Mouse (Mus musculus): ENCODE results near the gene Dennd1c. TPM values are rescaled to one million over a fixed set of nuclear protein-coding genes. Genes with fewer than 3 reads are reported as not detected.

The Dennd1c gene
- polyA plus RNA-seq, 1 experiment from 2014 or later: 6.7 TPM

DNA sequence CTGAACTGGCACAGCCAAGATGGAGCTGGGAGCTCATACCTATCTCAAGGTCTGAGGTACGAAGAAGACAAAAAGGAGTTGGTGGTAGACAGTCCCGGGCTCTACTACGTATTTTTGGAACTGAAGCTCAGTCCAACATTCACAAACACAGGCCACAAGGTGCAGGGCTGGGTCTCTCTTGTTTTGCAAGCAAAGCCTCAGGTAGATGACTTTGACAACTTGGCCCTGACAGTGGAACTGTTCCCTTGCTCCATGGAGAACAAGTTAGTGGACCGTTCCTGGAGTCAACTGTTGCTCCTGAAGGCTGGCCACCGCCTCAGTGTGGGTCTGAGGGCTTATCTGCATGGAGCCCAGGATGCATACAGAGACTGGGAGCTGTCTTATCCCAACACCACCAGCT lies 28.8 kb upstream of the Dennd1c start:
- Histone ChIP-seq H3K9me3 (no peaks in the 10 kb centered on the region), H3K27me3 (replicated peaks) (no peaks in the 10 kb centered on the region), H3K4me1 (replicated peaks) (peaks cover 8% of the 10 kb centered on the region), H3K27ac (no peak overlapping the region), H3K9ac (no peak overlapping the region), H3K36me3 (no peaks in the 10 kb centered on the region), H3K4me2 (replicated peaks) (no peak overlapping the region; the same call in 1 of the 2 replicates), H3K4me3 (replicated peaks) (no peak overlapping the region)
- ATAC-seq: no peak
- WGBS: 89% methylated on average over 5 of the region's 5 CpGs

GRCm38 (mm10) chr17:57106035-57106368 lies 27.7 kb upstream of the Dennd1c start:
- peak overlapping the region; percentile 70; the same call in 1 of the 2 replicates for H3K9ac ChIP-seq
- no peak overlapping the region for H3K27ac ChIP-seq
- peaks cover 8% of the 10 kb centered on the region for H3K4me1 ChIP-seq (replicated peaks)
- WGBS: 10% methylated on average over 9 of the region's 9 CpGs
- H3K27me3 ChIP-seq (replicated peaks): no peaks in the 10 kb centered on the region
- no peak for ATAC-seq
- peak overlapping the region; percentile 67 for H3K4me3 ChIP-seq (replicated peaks)
- peak overlapping the region; percentile 93 for H3K4me2 ChIP-seq (replicated peaks)
- H3K9me3 ChIP-seq: no peaks in the 10 kb centered on the region
- H3K36me3 ChIP-seq: no peaks in the 10 kb centered on the region; the same call in 1 of the 2 replicates

DNA sequence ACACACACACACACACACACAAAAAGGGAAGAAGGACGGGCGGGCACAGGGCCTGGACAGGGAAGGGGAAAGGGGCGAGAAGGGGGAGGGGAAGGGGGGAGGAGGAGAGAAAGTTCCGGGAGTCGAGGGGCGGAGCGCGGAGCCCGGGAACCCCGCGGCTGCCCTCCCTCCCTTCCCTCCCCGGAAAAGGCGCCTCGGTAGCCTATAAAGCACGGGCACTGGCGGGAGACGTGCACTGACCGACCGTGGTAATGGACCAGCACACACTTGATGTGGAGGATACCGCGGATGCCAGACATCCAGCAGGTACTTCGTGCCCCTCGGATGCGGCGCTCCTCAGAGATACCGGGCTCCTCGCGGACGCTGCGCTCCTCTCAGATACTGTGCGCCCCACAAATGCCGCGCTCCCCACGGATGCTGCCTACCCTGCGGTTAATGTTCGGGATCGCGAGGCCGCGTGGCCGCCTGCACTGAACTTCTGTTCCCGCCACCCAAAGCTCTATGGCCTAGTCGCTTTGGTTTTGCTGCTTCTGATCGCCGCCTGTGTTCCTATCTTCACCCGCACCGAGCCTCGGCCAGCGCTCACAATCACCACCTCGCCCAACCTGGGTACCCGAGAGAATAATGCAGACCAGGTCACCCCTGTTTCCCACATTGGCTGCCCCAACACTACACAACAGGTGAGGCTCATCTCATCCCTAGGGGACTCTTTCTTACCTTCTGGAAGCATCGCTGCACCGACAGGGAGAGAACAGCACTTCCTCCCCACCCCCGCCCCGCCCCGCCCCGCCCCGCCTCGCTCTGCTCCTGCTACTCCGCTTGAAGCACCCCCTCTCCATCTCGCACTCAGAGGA lies 27.1 kb upstream of the Dennd1c start, which contains the start of gene Tnfsf9:
Gene Tnfsf9 (plus strand): TSS at position 145 of the 854 bp plus-strand sequence.
- peak; percentile 90 for ATAC-seq
- H3K36me3 ChIP-seq: no peaks in the 10 kb centered on the region; the same call in 1 of the 2 replicates
- peak within 1 kb of the TSS; percentile 93 for H3K4me2 ChIP-seq (replicated peaks)
- H3K27ac ChIP-seq: peak within 1 kb of the TSS; percentile 77
- no peaks in the 10 kb centered on the region for H3K27me3 ChIP-seq (replicated peaks)
- WGBS: under 1% methylated on average over 54 of the region's 61 CpGs
- peak within 1 kb of the TSS; percentile 67 for H3K4me3 ChIP-seq (replicated peaks)
- no peaks in the 10 kb centered on the region for H3K9me3 ChIP-seq
- H3K9ac ChIP-seq: peak within 1 kb of the TSS; percentile 70
- H3K4me1 ChIP-seq (replicated peaks): peaks cover 8% of the 10 kb centered on the region

- peak overlapping the region; percentile 67 for H3K4me3 ChIP-seq (replicated peaks)
- peak overlapping the region; percentile 93 for H3K4me2 ChIP-seq (replicated peaks)
- H3K9me3 ChIP-seq: no peaks in the 10 kb centered on the region
- H3K4me1 ChIP-seq (replicated peaks): peaks cover 8% of the 10 kb centered on the region
- H3K27ac ChIP-seq: no peak overlapping the region
- ATAC-seq: peak; percentile 14; the same call in 1 of the 2 replicates
- no peaks in the 10 kb centered on the region for H3K27me3 ChIP-seq (replicated peaks)
- 41% methylated on average over 4 of the region's 4 CpGs for WGBS
- no peak overlapping the region for H3K9ac ChIP-seq
- no peaks in the 10 kb centered on the region; the same call in 1 of the 2 replicates for H3K36me3 ChIP-seq
Measured at GRCm38 (mm10) chr17:57104496-57104895, 26.2 kb upstream of the Dennd1c start.

GRCm38 (mm10) chr17:57102276-57102675 lies 24.0 kb upstream of the Dennd1c start:
- Histone ChIP-seq H3K4me3 (replicated peaks) (no peak overlapping the region), H3K9ac (no peak overlapping the region), H3K27ac (no peak overlapping the region), H3K27me3 (replicated peaks) (no peaks in the 10 kb centered on the region), H3K4me1 (replicated peaks) (peaks cover 8% of the 10 kb centered on the region), H3K4me2 (replicated peaks) (no peak overlapping the region), H3K36me3 (no peaks in the 10 kb centered on the region; the same call in 1 of the 2 replicates), H3K9me3 (no peaks in the 10 kb centered on the region)
- 76% methylated on average over 2 of the region's 2 CpGs for WGBS
- ATAC-seq: no peak

GRCm38 (mm10) chr17:57099629-57100325 lies 21.5 kb upstream of the Dennd1c start:
- H3K9me3 ChIP-seq: no peaks in the 10 kb centered on the region

DNA sequence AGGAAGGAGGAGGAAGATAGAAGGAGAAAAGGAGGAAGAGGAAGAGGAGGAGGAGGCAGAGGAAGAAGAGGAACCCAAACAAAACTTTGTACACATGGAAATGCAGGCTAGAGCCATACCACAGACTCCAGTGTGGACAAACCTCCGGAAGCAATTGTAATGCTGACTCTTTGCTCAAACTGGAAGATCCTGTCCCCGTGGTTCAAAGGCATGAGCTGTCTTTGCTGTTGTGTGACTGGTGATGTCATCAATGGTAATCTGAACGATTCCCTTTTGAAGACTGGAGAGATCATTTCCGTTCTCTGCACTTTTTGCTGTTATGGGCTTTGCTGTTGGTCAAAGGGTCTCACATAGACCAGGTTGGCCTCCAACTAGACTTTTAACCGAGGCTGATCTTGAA lies 20.0 kb upstream of the Dennd1c start:
- Histone ChIP-seq H3K4me3 (replicated peaks) (no peak overlapping the region), H3K27me3 (replicated peaks) (no peaks in the 10 kb centered on the region), H3K9ac (no peak overlapping the region), H3K36me3 (no peaks in the 10 kb centered on the region; the same call in 1 of the 2 replicates), H3K4me1 (replicated peaks) (0 out of 2 replicates have a peak, but pooled peaks cover 2% of the 10 kb centered on the region), H3K9me3 (no peaks in the 10 kb centered on the region), H3K4me2 (replicated peaks) (no peak overlapping the region), H3K27ac (no peak overlapping the region)
- 80% methylated on average over 5 of the region's 5 CpGs for WGBS
- no peak for ATAC-seq

More at GRCm38 (mm10) chr17:57099629-57100325, 21.5 kb upstream of the Dennd1c start:
- 20% methylated on average over 10 of the region's 10 CpGs for whole genome bisulfite sequencing
- Histone ChIP-seq H3K4me1 (replicated peaks) (peaks cover 6% of the 10 kb centered on the region), H3K4me3 (replicated peaks) (no peak overlapping the region), H3K36me3 (no peaks in the 10 kb centered on the region; the same call in 1 of the 2 replicates), H3K27me3 (replicated peaks) (no peaks in the 10 kb centered on the region), H3K4me2 (replicated peaks) (no peak overlapping the region), H3K9ac (no peak overlapping the region), H3K27ac (no peak overlapping the region)
- no peak for ATAC-seq

GRCm38 (mm10) chr17:57096623-57096920 lies 18.3 kb upstream of the Dennd1c start:
- peak overlapping the region; percentile 52 for H3K4me2 ChIP-seq (replicated peaks)
- no peaks in the 10 kb centered on the region for H3K27me3 ChIP-seq (replicated peaks)
- no peak overlapping the region for H3K9ac ChIP-seq
- 0 out of 2 replicates have a peak, but pooled peaks cover 2% of the 10 kb centered on the region for H3K4me1 ChIP-seq (replicated peaks)
- 2% methylated on average over 11 of the region's 11 CpGs for WGBS
- H3K9me3 ChIP-seq: no peaks in the 10 kb centered on the region
- no peak overlapping the region for H3K27ac ChIP-seq
- H3K4me3 ChIP-seq (replicated peaks): peak overlapping the region; percentile 23
- H3K36me3 ChIP-seq: no peaks in the 10 kb centered on the region
- ATAC-seq: peak; percentile 86

DNA sequence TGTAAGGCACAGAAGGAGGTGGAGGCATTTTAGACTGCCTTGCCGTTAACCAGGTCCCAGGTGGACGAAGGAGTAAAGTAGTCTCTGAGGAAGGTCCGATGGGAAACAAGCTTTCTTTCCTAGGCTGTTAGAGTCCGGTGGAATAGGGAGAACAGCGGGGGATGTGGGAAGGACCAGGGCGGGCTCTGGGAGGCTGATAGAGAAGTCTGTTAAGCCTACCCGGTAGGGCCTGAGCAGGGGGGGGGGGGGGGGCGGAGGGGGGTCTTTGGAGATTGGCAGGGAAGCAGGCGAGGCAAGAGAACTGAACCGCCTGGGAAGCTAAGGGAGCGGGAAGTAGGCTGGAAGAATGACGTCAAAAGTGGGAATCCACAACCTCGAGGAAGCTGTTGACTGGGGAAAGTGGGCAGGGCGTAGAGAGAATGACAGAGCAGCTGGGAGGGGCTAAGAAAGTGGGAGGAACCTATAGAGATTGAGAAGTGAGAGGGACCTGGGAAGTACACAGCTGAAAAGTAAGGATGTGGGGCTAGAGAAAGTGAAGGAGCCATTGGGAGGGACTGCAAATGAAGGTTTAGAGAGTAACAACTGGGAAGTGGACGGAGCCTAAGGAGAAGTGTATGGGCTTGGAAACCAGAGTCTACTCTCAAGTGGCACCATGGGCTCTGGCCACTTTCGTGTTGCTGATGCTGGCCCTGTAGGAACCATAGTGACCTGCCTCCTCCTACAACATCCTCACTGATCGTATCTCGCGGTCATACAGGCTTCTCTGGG lies 17.7 kb upstream of the Dennd1c start:
- Histone ChIP-seq H3K9ac (no peak overlapping the region), H3K4me2 (replicated peaks) (peak overlapping the region; percentile 52), H3K27ac (no peak overlapping the region), H3K4me1 (replicated peaks) (0 out of 2 replicates have a peak, but pooled peaks cover 2% of the 10 kb centered on the region), H3K36me3 (no peaks in the 10 kb centered on the region), H3K9me3 (no peaks in the 10 kb centered on the region), H3K4me3 (replicated peaks) (peak overlapping the region; percentile 23), H3K27me3 (replicated peaks) (no peaks in the 10 kb centered on the region)
- peak; percentile 92 for ATAC-seq
- WGBS: 2% methylated on average over 18 of the region's 19 CpGs

DNA sequence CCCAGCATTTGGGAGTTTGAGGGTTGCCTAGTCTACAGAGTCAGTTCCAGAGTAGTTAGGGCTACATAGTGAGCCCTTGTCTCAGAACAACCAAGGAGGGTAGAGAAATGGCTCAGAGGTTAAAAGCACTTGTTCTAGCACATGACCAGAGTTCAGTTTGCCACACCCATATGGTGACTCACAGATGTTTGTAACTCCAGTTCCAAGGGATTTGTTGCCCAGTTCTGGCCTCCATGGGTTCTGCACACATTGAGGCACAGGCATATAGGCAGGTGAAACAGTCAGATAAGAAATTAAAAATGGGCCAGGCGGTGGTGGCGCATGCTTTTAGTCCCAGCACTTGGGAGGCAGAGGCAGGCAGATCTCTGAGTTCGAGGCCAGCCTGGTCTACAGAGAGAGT lies 15.9 kb upstream of the Dennd1c start:
- 93% methylated on average over 3 of the region's 3 CpGs for WGBS
- H3K27ac ChIP-seq: no peak overlapping the region
- no peaks in the 10 kb centered on the region for H3K27me3 ChIP-seq (replicated peaks)
- H3K4me1 ChIP-seq (replicated peaks): 0 out of 2 replicates have a peak, but pooled peaks cover 2% of the 10 kb centered on the region
- peak; percentile 24 for ATAC-seq
- H3K4me3 ChIP-seq (replicated peaks): no peak overlapping the region
- no peaks in the 10 kb centered on the region for H3K36me3 ChIP-seq
- H3K4me2 ChIP-seq (replicated peaks): no peak overlapping the region
- H3K9ac ChIP-seq: no peak overlapping the region
- no peaks in the 10 kb centered on the region for H3K9me3 ChIP-seq

GRCm38 (mm10) chr17:57087049-57087832 lies 8.9 kb upstream of the Dennd1c start, which contains the start of gene Tubb4a:
Gene Tubb4a, minus strand, starts transcription at chr17:57087782.
- H3K27ac ChIP-seq: no peak within 1 kb of the TSS
- ATAC-seq: peak; percentile 70
- peak within 1 kb of the TSS; percentile 74 for H3K4me2 ChIP-seq (replicated peaks)
- no peaks in the 10 kb centered on the region for H3K36me3 ChIP-seq
- WGBS: under 1% methylated on average over 31 of the region's 31 CpGs
- H3K4me1 ChIP-seq (replicated peaks): peaks cover 9% of the 10 kb centered on the region
- H3K27me3 ChIP-seq (replicated peaks): no peaks in the 10 kb centered on the region; the same call in 1 of the 2 replicates
- peak within 1 kb of the TSS; percentile 37 for H3K4me3 ChIP-seq (replicated peaks)
- H3K9me3 ChIP-seq: no peaks in the 10 kb centered on the region
- peak within 1 kb of the TSS; percentile 37 for H3K9ac ChIP-seq

Data from intestine, embryonic 15.5 days (tissue).